Mouse (Mus musculus) cerebellum, adult 18-20 months (tissue): Measurements from ENCODE around the gene Dennd5a.

Experiments
- DNase-seq, 2 experiments: peaks; one replicate each; pipeline ENCODE4 v3.0.0; 2021

Gene Dennd5a

GRCm38 (mm10) chr7:109962596-109962995, 2.3 kb upstream of the Dennd5a start:
- DNase-seq, result no peak

- DNase-seq, result peak; percentile 30 to 54
Measured at GRCm38 (mm10) chr7:109961570-109961969, 1.3 kb upstream of the Dennd5a start.

- no peak for DNase-seq
Measured at GRCm38 (mm10) chr7:109960613-109961154, 414 bp upstream of the Dennd5a start.

- no peak for DNase-seq
Measured at GRCm38 (mm10) chr7:109958843-109959715, 1.2 kb downstream of the Dennd5a start.

- DNase-seq, result no peak
Measured at GRCm38 (mm10) chr7:109957996-109958789, 2.1 kb downstream of the Dennd5a start.

DNA sequence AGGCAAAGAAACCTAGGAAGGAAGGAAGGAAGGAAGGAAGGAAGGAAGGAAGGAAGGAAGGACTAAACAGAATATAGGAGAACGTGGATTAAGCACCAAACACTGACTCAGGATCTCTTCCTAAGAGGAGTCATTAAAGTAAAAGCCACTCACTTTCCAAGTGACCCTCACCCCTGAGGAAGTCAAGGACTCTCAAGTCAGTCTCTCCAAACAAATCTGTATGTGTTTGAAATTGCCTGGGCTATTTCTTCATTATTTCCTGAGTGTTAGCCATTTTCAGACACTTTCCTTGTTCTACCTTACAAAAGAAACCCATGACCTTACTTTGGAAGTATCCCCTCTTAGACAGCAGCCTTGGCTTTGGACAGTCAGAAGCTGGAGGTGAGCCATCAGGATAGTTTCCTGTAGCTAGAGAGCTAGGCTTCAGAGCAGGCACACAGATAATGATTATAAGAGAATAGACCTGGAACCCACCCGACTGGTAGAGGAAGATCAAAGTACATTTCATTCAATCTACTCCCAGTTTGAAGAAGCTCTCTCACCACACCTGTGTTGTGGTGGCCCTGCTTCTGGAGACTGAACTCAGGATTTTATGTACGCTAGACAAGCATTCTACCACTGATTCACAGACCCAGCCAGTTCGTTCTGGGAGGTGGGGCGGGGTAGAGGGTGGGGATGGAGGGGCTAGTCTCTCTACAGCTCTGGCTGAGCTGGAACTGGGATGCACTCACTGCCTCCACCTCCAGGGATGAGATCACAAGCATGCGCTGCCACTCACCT, 5.5 kb downstream of the Dennd5a start:
- peak in 1 of 2 experiments; percentile 38 for DNase-seq

DNA sequence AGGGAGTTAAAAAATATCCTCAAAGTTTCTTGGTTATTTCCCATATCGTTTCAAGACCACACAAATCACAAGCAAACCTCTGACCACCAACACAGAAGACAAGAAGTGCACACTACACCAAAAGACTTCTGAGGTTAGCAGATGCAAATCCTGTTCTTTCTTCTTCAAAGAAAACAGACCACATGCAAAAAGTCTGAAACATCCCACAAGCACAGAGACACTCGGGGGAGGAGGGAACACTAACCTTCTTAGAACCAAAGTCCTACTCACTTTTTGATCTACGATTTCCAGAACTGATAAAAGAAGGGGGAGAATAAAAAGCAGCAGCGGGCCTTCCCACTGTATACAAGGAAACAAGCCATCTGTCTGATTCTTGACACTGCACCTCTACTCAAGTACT, 9.0 kb downstream of the Dennd5a start:
- no peak for DNase-seq

DNA sequence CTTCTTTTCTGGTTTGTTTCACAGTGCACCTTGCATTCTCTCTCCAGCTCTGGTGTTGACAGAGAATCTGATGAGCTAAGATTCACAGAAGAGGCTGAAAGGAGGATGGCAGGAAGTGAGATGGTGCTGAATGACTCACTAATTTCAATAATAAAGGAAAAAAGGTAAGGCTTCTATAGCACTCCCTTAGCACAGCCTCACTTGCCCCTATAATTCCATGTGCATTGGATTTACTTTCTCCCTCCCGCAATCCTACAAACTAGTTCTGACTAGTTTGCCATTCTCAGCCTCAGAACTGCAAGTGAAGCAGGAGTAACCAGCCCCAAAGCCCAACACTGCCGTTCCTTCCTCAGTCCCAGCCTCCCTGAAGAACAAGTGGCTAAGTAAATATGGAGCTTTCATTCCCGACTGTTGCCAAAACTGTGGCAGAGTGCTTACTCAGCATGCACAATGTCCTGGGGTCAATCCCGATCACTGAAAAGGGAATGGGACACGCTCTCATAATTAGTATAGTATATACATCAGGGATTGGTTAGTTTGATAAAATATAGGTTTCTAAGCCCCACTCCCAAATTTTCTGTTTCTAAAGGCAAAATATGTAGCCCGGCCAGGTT, 15.7 kb downstream of the Dennd5a start:
- DNase-seq, result no peak

- DNase-seq, result no peak
Measured at GRCm38 (mm10) chr7:109929628-109930027, 30.6 kb downstream of the Dennd5a start.

DNA sequence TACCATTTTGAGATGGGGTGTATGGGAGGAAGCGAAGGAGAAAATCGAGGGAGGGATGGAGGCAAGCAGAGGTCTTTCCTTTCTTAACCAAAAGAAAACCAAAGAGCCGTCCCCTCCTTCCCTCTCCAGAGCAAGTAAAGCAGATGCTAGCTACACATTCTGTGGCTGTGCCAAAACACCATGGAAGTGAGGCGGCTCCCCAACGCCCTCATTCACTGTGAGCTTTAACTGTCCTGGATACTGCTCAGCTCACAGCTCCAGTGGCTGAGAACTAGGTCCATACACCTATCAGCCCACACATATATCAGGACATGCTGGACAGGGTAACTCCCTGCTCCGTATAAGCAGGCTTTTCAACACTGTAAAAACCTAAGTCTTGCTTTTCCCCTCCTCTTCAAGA, 31.9 kb downstream of the Dennd5a start:
- no peak for DNase-seq

DNA sequence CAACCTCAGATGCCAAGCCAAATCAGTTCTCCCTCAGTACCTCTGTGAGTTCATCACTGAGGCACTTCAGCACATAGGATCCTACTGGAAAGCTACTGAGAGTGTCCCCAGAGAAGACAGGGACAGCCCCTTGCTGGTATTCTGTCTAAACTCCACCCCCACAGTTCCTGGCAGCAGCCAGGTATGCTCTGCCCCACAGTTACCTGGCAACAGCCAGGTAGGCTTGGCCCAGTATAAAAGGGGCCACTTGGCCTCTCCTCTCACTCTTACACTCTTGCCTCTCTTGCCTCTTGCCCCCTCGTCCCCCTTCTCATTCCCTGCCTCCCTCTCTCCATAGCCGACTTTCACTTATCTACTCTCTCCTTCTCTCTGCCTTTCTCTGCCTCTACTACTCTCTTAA, 35.3 kb downstream of the Dennd5a start:
- DNase-seq, result no peak

DNA sequence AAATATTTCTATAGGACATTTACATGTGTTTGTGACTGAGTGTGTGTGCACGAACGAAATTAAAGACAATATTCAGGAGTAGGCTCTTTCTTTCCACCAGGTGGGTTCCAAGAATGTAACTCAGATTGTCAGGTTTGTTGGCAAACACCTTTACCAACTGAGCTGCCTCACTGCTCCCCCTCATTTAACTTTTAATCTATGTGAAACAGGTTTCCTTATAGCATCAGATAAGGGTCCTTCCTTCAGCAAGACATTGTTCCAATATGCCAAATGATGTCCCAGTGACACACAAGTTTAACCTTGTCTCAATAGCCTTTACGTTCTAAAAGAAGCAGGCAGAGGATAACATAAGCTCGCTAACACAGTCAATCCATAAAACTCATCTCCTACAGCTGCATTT, 37.4 kb downstream of the Dennd5a start:
- DNase-seq, result no peak

DNA sequence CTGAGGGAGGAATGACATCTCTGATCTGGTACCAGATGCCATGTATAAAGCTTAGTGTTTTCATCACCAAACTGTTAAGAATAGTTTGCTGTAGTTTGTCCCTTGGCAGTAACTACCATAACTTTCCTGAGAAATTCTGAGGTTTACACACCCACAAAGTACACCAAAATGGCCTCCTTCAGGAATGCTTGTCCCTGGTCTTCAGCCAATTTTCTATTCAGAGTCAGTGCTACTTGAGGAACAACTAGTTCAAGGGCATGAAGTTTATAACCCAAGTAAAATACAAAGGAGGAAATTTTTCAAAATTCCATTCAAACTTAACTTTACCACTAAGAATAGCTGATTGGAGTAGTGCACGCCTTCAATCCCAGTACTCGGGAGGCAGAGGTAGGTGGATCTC, 54.1 kb downstream of the Dennd5a start:
- no peak for DNase-seq

GRCm38 (mm10) chr7:109900921-109901320, 59.3 kb downstream of the Dennd5a start:
- DNase-seq, result no peak

GRCm38 (mm10) chr7:109898911-109899310, 61.4 kb downstream of the Dennd5a start:
- peak in 1 of 2 experiments; percentile 14 for DNase-seq

DNA sequence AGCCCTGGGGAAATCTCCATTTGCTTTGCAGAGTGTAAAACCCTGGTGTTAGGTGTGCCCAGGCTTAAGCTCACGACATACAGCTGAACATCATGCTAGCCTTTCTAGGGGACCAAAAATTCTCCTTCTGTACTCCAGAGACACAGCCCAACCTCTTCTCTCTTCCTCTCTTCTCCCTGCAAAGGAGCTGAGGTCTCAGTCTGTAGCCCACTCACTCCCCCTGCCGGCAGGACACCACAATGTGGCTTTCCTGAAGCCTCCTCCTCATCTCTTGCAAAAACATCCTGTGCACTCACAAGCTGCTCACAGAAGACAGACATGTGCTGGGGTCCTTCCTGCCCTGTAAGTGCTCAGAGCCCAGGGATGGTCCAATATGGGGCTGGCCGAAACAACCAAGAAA, 67.7 kb downstream of the Dennd5a start:
- peak; percentile 75 to 81 for DNase-seq

DNA sequence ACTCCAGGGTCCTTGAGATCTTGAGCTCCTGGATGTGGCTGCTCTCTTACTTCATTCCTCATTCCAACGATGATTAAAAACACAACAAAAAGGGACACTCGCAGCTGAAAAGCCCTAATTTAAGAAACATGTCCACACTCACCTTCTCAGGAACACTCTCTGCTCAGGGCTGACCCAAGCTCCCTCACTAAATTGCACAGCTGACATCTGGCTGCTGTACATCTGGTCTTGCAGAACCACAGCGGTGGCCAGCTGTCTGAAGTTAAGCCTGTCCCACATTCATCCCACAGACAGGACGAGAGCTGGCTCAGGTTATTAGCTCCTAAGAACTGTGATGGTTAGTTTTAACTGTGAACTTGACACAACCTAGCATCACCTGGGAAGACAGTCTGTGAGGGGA, 68.5 kb downstream of the Dennd5a start:
- DNase-seq, result no peak

- DNase-seq, result peak; percentile 52 to 70
Measured at GRCm38 (mm10) chr7:109890256-109890655, 70.0 kb downstream of the Dennd5a start.

DNA sequence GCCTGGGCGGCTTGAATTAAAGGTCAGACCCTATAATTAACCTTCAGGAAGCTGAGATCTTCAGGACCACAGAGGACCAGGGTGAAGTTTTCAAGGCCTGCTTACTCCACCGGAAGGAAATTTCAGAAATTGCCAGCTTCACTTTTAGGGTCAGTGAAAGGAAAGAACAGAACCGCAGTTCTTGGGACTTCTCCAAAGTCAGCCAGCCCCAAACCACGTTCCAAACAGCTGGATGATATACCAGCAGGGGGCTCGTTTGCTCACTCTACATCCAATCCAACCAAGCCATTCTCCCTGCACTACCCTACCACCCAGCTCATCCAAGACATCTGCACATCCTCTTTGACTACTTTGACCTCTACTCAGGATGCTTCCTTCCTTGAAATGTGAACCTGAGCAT, 71.0 kb downstream of the Dennd5a start:
- DNase-seq, result no peak

DNA sequence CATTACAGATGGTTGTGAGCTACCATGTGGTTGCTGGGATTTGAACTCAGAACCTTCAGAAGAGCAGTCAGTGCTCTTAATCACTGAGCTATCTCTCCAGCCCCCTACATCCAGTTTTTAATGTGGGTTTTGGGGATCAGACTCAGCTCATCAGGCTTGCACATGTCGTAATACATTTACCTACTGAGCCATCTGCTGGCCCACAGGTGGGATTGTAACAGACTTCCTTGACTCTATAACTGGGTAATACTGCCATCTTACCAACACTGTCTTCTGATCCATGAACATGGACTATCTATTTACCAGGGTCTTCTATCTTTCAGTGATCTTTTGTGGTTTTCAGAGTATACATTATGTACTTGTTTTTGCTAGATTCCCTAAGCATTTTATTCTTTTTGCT, 74.0 kb downstream of the Dennd5a start:
- no peak for DNase-seq

GRCm38 (mm10) chr7:109882574-109882973, 77.7 kb downstream of the Dennd5a start:
- no peak for DNase-seq

- DNase-seq, result no peak
Measured at GRCm38 (mm10) chr7:109881561-109882099, 78.6 kb downstream of the Dennd5a start.
